In the genomic region with DNA sequence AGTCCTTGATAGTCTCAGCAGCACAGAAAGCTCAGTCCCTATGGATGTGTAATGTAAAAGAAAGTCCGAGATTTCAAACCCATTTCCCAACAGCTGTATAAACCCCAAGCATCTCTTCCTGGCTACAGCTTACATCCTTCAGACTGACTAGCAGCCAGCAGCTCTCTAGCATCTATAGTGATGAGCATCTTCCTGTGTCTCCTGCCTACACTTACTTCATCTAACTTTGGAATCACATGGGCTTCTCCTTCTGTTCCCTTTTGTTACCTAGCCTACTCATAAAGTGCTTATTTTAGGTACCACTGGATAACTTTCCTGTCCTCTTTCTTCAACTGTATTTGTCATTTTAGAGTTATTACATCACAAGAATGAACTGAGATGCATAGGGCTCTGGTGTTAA, we compare ENCODE assay signal across 16 mouse cellular contexts.
"Had no signal": no experiment of that assay in that cellular context is flagged by ENCODE, and none has a peak within 500 bp of the region (broad histone marks: within the 10 kb centered on the region; RNA-seq: fewer than 3 reads in every experiment).

No protein-coding gene starts in this region.

- DNase-seq: kidney, adult 2 months; kidney, postnatal 25 days; layer of hippocampus, adult 9-11 months; liver, embryonic 13.5 days; lung, adult 2 months; lung, postnatal 14 days; lung, postnatal 4 days; midbrain, embryonic 14.5 days; right cerebral cortex, postnatal 14 days; spleen, adult 18-20 months; thymus, adult 2 months; thymus, postnatal 14 days; thymus, postnatal 4 days had no signal

- H3K27ac ChIP-seq: kidney, postnatal 0 days; layer of hippocampus, adult 2 months; liver, embryonic 13.5 days; stomach, embryonic 15.5 days had no signal

- H3K4me3 ChIP-seq: layer of hippocampus, adult 2 months; liver, embryonic 13.5 days; stomach, embryonic 15.5 days had no signal

- H3K4me1 ChIP-seq: liver, embryonic 13.5 days; stomach, embryonic 15.5 days had no signal
